Mouse (Mus musculus): Measurements from ENCODE around the gene Spata2l. TPM values are rescaled to one million over a fixed set of nuclear protein-coding genes. Genes with fewer than 3 reads are reported as not detected.
"Not testable (repeated sequence)": the region's sequence is repeated elsewhere in the genome, so short reads cannot be mapped to it uniquely, and the experiment has no call there.

The Spata2l gene
- polyA plus RNA-seq, 1 experiment from 2014 or later: 6.1 TPM

DNA sequence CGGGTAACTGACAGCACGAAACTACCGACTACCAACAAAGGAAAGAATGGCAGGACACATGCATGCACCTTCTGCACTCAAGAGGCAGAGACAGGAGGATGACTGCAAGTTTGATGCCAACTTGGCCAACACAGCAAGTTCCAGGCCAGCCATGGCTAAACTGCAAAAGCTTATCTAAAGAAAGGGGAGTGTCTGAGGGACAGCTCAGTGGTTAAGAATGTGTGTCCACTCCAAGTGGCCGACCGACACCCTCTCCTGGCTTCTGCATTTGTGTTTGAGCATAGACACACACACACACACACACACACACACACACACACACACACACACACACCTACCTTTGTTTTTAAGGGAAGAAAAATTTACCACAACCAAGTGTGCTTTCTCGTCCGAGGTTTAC lies 42.4 kb upstream of the Spata2l start:
- H3K36me3 ChIP-seq (ENCODE audit: insufficient read depth, low read length): 0 out of 2 replicates have a peak, but pooled peaks cover 6% of the 10 kb centered on the region
- no peak overlapping the region for H3K27ac ChIP-seq
- H3K4me3 ChIP-seq (replicated peaks; ENCODE audit: low read depth, low read length): no peak overlapping the region
- no peaks in the 10 kb centered on the region for H3K9me3 ChIP-seq (replicated peaks; ENCODE audit: low read length)
- no peak overlapping the region for H3K9ac ChIP-seq (ENCODE audit: low read depth, low read length)
- TF ChIP-seq CTCF (IDR thresholded peaks at IDR 0.05; ENCODE audit: low read depth): no peak
- no peak overlapping the region for H3K4me2 ChIP-seq (ENCODE audit: low read length)
- DNase-seq (ENCODE audit: low spot score): no peak
- no peaks in the 10 kb centered on the region for H3K27me3 ChIP-seq (ENCODE audit: insufficient read depth, low read length)
- no peak for ATAC-seq (replicated peaks; ENCODE audit: low FRiP score, low read depth)
- H3K4me1 ChIP-seq (replicated peaks; ENCODE audit: insufficient read depth, low read length): no peaks in the 10 kb centered on the region
- WGBS: 77% methylated on average over 7 of the region's 7 CpGs

DNA sequence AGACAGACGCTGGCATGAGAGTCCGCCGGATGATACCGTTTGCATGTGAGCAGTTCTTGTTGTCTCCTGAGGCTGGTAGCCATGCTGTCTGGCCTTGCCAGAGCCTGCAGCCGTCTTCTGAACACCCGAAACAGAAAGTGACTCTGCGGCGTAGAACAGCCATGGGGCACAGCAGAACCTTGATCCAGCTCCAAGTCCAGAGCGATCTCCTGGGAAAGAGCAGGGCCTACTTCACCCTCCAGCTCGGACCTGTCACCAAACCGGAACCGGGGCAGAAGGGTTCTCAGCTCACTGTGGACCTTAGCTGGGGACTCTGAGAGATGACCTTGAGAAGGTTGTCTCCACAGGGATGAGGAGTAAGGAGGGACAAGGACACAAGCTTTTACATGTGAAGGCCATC lies 39.1 kb upstream of the Spata2l start:
- no peak for TF ChIP-seq CTCF (IDR thresholded peaks at IDR 0.05; ENCODE audit: low read depth)
- Histone ChIP-seq H3K4me1 (replicated peaks; ENCODE audit: insufficient read depth, low read length) (no peaks in the 10 kb centered on the region), H3K9ac (ENCODE audit: low read depth, low read length) (no peak overlapping the region), H3K27me3 (ENCODE audit: insufficient read depth, low read length) (no peaks in the 10 kb centered on the region), H3K4me2 (ENCODE audit: low read length) (no peak overlapping the region), H3K27ac (no peak overlapping the region), H3K4me3 (replicated peaks; ENCODE audit: low read depth, low read length) (no peak overlapping the region), H3K9me3 (replicated peaks; ENCODE audit: low read length) (no peaks in the 10 kb centered on the region), H3K36me3 (ENCODE audit: insufficient read depth, low read length) (0 out of 2 replicates have a peak, but pooled peaks cover 2% of the 10 kb centered on the region)
- WGBS: 98% methylated on average over 12 of the region's 12 CpGs
- DNase-seq (ENCODE audit: low spot score) (no peak), ATAC-seq (replicated peaks; ENCODE audit: low FRiP score, low read depth) (no peak)

DNA sequence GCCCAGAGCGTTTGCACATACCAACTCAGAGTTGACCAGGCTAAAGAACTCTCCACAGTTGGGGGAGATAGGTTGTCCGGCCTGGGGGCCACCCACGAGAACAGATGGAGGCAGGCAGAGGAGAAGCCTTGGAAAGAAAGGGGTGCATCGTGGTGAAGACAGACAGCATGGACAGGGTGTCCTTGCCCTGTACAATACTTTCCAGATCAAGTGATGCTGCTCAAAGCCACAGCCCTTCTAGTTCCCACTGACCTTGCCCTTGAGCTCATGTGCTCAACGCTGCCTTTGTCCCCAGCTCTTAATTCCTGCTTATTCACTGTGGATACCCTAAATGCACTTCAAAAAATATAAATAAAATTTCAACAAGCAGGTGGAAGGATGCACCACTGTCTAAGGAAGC lies 38.4 kb upstream of the Spata2l start:
- Histone ChIP-seq H3K9ac (ENCODE audit: low read depth, low read length) (no peak overlapping the region), H3K27me3 (ENCODE audit: insufficient read depth, low read length) (no peaks in the 10 kb centered on the region), H3K9me3 (replicated peaks; ENCODE audit: low read length) (no peaks in the 10 kb centered on the region), H3K4me1 (replicated peaks; ENCODE audit: insufficient read depth, low read length) (no peaks in the 10 kb centered on the region), H3K27ac (no peak overlapping the region), H3K4me3 (replicated peaks; ENCODE audit: low read depth, low read length) (no peak overlapping the region), H3K4me2 (ENCODE audit: low read length) (no peak overlapping the region), H3K36me3 (ENCODE audit: insufficient read depth, low read length) (0 out of 2 replicates have a peak, but pooled peaks cover 2% of the 10 kb centered on the region)
- no peak for TF ChIP-seq CTCF (IDR thresholded peaks at IDR 0.05; ENCODE audit: low read depth)
- ATAC-seq (replicated peaks; ENCODE audit: low FRiP score, low read depth) (no peak), DNase-seq (ENCODE audit: low spot score) (no peak)
- 84% methylated on average over 5 of the region's 5 CpGs for WGBS

DNA sequence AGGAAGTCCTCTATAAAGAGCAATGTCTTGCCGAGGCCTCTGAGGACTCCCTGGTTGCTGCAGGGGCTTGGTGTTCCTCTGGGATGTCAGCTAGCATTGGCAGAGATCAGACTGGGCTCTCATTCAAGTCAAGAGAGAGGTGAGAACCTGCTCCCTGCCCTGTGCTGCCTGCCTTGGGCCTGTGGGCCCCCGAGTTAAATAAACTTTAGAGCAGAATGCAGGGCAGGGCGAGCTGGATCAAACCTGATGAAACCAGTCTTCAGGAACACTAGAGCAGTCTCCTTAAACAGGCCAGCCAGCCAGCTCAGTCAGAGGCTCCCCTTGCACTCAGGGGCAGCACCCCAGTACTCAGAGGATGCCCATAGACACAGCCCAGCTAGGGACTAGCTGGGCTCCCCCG lies 35.9 kb upstream of the Spata2l start:
- H3K4me1 ChIP-seq (replicated peaks; ENCODE audit: insufficient read depth, low read length): no peaks in the 10 kb centered on the region
- ATAC-seq (replicated peaks; ENCODE audit: low FRiP score, low read depth) (no peak), DNase-seq (ENCODE audit: low spot score) (no peak)
- no peaks in the 10 kb centered on the region for H3K9me3 ChIP-seq (replicated peaks; ENCODE audit: low read length)
- peaks cover 13% of the 10 kb centered on the region for H3K36me3 ChIP-seq (ENCODE audit: insufficient read depth, low read length)
- H3K27me3 ChIP-seq (ENCODE audit: insufficient read depth, low read length): no peaks in the 10 kb centered on the region
- 68% methylated on average over 4 of the region's 4 CpGs for WGBS
- H3K4me3 ChIP-seq (replicated peaks; ENCODE audit: low read depth, low read length): no peak overlapping the region
- H3K4me2 ChIP-seq (ENCODE audit: low read length): no peak overlapping the region
- no peak overlapping the region for H3K9ac ChIP-seq (ENCODE audit: low read depth, low read length)
- H3K27ac ChIP-seq: 0 out of 2 replicates have a peak overlapping the region, but pooled peaks have one; percentile 13
- TF ChIP-seq CTCF (IDR thresholded peaks at IDR 0.05; ENCODE audit: low read depth): no peak

DNA sequence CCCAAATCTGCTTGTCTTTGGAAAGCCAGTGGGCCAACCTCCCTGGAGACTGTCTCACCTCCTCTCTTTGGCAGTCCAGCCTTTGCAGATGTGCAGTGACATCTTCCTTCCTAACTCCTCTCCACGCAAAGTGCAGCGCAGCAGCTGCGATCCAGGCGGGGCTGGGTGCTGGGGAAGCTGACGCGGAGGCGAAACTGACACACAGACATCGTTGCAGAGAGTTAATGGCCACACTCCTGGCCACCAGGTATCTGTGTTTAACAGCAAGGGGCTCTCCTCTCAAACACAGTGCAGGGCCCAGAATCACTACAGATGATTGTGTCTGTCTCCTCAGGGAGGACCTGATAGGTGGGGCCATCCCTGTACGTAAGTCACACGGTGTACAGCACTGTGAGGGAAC lies 35.1 kb upstream of the Spata2l start:
- WGBS: 93% methylated on average over 10 of the region's 10 CpGs
- Histone ChIP-seq H3K27ac (peak overlapping the region; percentile 11; the same call in 1 of the 2 replicates), H3K9ac (ENCODE audit: low read depth, low read length) (no peak overlapping the region), H3K4me3 (replicated peaks; ENCODE audit: low read depth, low read length) (no peak overlapping the region), H3K27me3 (ENCODE audit: insufficient read depth, low read length) (no peaks in the 10 kb centered on the region), H3K4me1 (replicated peaks; ENCODE audit: insufficient read depth, low read length) (no peaks in the 10 kb centered on the region), H3K36me3 (ENCODE audit: insufficient read depth, low read length) (peaks cover 20% of the 10 kb centered on the region), H3K4me2 (ENCODE audit: low read length) (no peak overlapping the region), H3K9me3 (replicated peaks; ENCODE audit: low read length) (no peaks in the 10 kb centered on the region)
- no peak for ATAC-seq (replicated peaks; ENCODE audit: low FRiP score, low read depth)
- no peak for TF ChIP-seq CTCF (IDR thresholded peaks at IDR 0.05; ENCODE audit: low read depth)
- no peak for DNase-seq (ENCODE audit: low spot score)

DNA sequence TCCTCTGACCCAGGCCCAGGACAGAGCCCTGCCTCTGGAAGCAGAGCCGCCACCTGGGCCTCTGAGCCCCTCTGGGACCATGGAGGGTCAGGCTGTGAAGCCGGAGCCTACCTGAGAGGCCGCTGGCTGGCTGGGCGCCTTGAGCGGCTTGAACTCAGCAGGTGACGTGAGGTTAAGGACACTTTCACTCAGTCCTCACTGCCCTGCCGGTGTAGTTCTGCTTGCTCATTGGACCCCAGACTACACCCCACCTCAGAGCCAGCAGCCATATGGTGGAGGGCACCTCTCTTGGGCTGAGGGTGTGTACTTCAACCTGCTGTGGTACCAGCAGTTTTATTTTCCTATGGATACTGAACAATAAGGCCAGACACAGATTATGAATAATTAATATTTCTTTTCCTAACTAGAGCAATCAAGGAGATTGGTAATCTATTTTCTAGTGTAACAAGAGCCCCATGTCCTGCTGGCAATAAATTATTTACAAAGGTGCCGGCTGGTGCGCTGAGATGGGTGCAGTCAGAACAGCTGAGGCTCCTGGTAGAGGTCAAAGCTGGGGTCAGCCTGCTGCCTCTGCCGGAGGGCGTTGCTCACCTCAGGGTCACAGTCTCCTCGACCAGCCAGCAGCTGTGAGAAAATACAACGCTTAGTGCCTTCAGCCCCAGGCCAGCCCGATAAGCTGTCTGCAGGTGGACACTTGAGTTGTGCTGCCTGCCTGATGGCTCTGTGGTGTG lies 32.1 kb upstream of the Spata2l start:
- no peaks in the 10 kb centered on the region for H3K4me1 ChIP-seq (replicated peaks; ENCODE audit: insufficient read depth, low read length)
- DNase-seq (ENCODE audit: low spot score) (peak; percentile 18), ATAC-seq (replicated peaks; ENCODE audit: low FRiP score, low read depth) (peak; percentile 76)
- no peaks in the 10 kb centered on the region for H3K9me3 ChIP-seq (replicated peaks; ENCODE audit: low read length)
- H3K27me3 ChIP-seq (ENCODE audit: insufficient read depth, low read length): no peaks in the 10 kb centered on the region
- no peak overlapping the region for H3K4me2 ChIP-seq (ENCODE audit: low read length)
- TF ChIP-seq CTCF (IDR thresholded peaks at IDR 0.05; ENCODE audit: low read depth): no peak
- H3K27ac ChIP-seq: peak overlapping the region; percentile 66
- WGBS: 48% methylated on average over 14 of the region's 14 CpGs
- H3K4me3 ChIP-seq (replicated peaks; ENCODE audit: low read depth, low read length): no peak overlapping the region
- H3K36me3 ChIP-seq (ENCODE audit: insufficient read depth, low read length): peaks cover 45% of the 10 kb centered on the region
- no peak overlapping the region for H3K9ac ChIP-seq (ENCODE audit: low read depth, low read length)

DNA sequence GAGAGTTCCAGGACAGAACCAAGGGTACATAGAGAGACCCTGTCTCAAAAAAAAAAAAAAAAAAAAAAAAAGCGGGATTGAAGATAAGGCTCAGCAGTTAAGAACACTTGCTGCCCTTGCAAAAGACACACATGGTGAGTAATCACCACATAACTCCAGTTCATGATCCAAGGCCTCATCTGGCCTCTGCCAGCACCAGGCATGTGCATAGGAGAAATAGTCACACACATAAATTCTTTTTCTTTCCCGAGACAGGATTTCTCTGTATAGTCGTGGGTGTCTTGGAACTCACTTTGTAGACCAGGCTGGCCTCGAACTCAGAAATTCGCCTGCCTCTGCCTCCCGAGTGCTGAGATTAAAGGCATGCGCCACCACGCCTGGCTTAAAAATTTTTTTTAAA lies 21.6 kb upstream of the Spata2l start:
- H3K27me3 ChIP-seq (ENCODE audit: insufficient read depth, low read length); DNase-seq (ENCODE audit: low spot score); ATAC-seq (replicated peaks; ENCODE audit: low FRiP score, low read depth); H3K4me2 ChIP-seq (ENCODE audit: low read length); H3K4me3 ChIP-seq (replicated peaks; ENCODE audit: low read depth, low read length); H3K27ac ChIP-seq; H3K9me3 ChIP-seq (replicated peaks; ENCODE audit: low read length); H3K9ac ChIP-seq (ENCODE audit: low read depth, low read length): not testable (repeated sequence)
- Histone ChIP-seq H3K4me1 (replicated peaks; ENCODE audit: insufficient read depth, low read length) (peaks cover 15% of the 10 kb centered on the region), H3K36me3 (ENCODE audit: insufficient read depth, low read length) (peaks cover 31% of the 10 kb centered on the region)
- WGBS: 93% methylated on average over 8 of the region's 8 CpGs

All from kidney, postnatal 0 days (tissue).